Mouse (Mus musculus): ENCODE results near the gene Cela1. TPM values are rescaled to one million over a fixed set of nuclear protein-coding genes. Genes with fewer than 3 reads are reported as not detected.
A peak's percentile ranks its signal among the peaks of the same experiment; 100 is the strongest.

Gene Cela1
- 5,688 and 5,726 TPM in 2 replicates for polyA plus RNA-seq (2012; rRNA removed)

- peak within 1 kb of the TSS; percentile 43; the same call in 1 of the 2 replicates for H3K27ac ChIP-seq (ENCODE audit: insufficient read depth, low read length)
- H3K27me3 ChIP-seq (ENCODE audit: control insufficient read depth, insufficient read depth, low read length): no peaks in the 10 kb centered on the region
- H3K4me1 ChIP-seq (ENCODE audit: control insufficient read depth, insufficient read depth, insufficient read length): peaks cover 12% of the 10 kb centered on the region; the same call in 1 of the 2 replicates
- H3K36me3 ChIP-seq (ENCODE audit: control insufficient read depth, insufficient read depth, low read length): 0 out of 2 replicates have a peak, but pooled peaks cover 1% of the 10 kb centered on the region
- no peak for TF ChIP-seq POLR2A (IDR thresholded peaks at IDR 0.05; ENCODE audit: low read depth, low read length)
- no peak for TF ChIP-seq CTCF (IDR thresholded peaks at IDR 0.05; ENCODE audit: extremely low read depth, insufficient read depth, insufficient read length, insufficient replicate concordance)
- no peak for DNase-seq (ENCODE audit: low read depth in 1 of 2, low spot score in 2 of 2)
- WGBS: 45% methylated on average over 8 of the region's 8 CpGs
- no peak within 1 kb of the TSS for H3K4me3 ChIP-seq (ENCODE audit: extremely low read depth, insufficient read depth, insufficient read length)
These were observed at the start of gene Cela1 for GRCm38 (mm10) chr15:100687430-100687971. Gene Cela1, minus strand, starts transcription at chr15:100687921.

- TF ChIP-seq CTCF (IDR thresholded peaks at IDR 0.05; ENCODE audit: extremely low read depth, insufficient read depth, insufficient read length, insufficient replicate concordance) (no peak), POLR2A (IDR thresholded peaks at IDR 0.05; ENCODE audit: low read depth, low read length) (no peak)
- H3K36me3 ChIP-seq (ENCODE audit: control insufficient read depth, insufficient read depth, low read length): no peaks in the 10 kb centered on the region
- WGBS: 37% methylated on average over 9 of the region's 9 CpGs
- H3K27ac ChIP-seq (ENCODE audit: insufficient read depth, low read length): peak overlapping the region; percentile 36; the same call in 1 of the 2 replicates
- no peak overlapping the region for H3K4me3 ChIP-seq (ENCODE audit: extremely low read depth, insufficient read depth, insufficient read length)
- H3K4me1 ChIP-seq (ENCODE audit: control insufficient read depth, insufficient read depth, insufficient read length): peaks cover 26% of the 10 kb centered on the region
- H3K27me3 ChIP-seq (ENCODE audit: control insufficient read depth, insufficient read depth, low read length): no peaks in the 10 kb centered on the region
- DNase-seq (ENCODE audit: low read depth in 1 of 2, low spot score in 2 of 2): no peak
These were observed 48.2 kb upstream of the Cela1 start for GRCm38 (mm10) chr15:100735953-100736300.

GRCm38 (mm10) chr15:100735095-100735952 is 47.6 kb upstream of the Cela1 start:
- Histone ChIP-seq H3K27me3 (ENCODE audit: control insufficient read depth, insufficient read depth, low read length) (no peaks in the 10 kb centered on the region), H3K4me1 (ENCODE audit: control insufficient read depth, insufficient read depth, insufficient read length) (peaks cover 26% of the 10 kb centered on the region), H3K4me3 (ENCODE audit: extremely low read depth, insufficient read depth, insufficient read length) (no peak overlapping the region), H3K27ac (ENCODE audit: insufficient read depth, low read length) (peak overlapping the region; percentile 36; the same call in 1 of the 2 replicates), H3K36me3 (ENCODE audit: control insufficient read depth, insufficient read depth, low read length) (no peaks in the 10 kb centered on the region)
- TF ChIP-seq POLR2A (IDR thresholded peaks at IDR 0.05; ENCODE audit: low read depth, low read length) (no peak), CTCF (IDR thresholded peaks at IDR 0.05; ENCODE audit: extremely low read depth, insufficient read depth, insufficient read length, insufficient replicate concordance) (no peak)
- no peak for DNase-seq (ENCODE audit: low read depth in 1 of 2, low spot score in 2 of 2)
- WGBS: 68% methylated on average over 15 of the region's 15 CpGs

- 3% methylated on average over 5 of the region's 5 CpGs for WGBS
- H3K27me3 ChIP-seq (ENCODE audit: control insufficient read depth, insufficient read depth, low read length): no peaks in the 10 kb centered on the region
- H3K27ac ChIP-seq (ENCODE audit: insufficient read depth, low read length): peak overlapping the region; percentile 82
- TF ChIP-seq POLR2A (IDR thresholded peaks at IDR 0.05; ENCODE audit: low read depth, low read length) (no peak), CTCF (IDR thresholded peaks at IDR 0.05; ENCODE audit: extremely low read depth, insufficient read depth, insufficient read length, insufficient replicate concordance) (no peak)
- no peaks in the 10 kb centered on the region for H3K36me3 ChIP-seq (ENCODE audit: control insufficient read depth, insufficient read depth, low read length)
- H3K4me1 ChIP-seq (ENCODE audit: control insufficient read depth, insufficient read depth, insufficient read length): peaks cover 27% of the 10 kb centered on the region
- H3K4me3 ChIP-seq (ENCODE audit: extremely low read depth, insufficient read depth, insufficient read length): peak overlapping the region; percentile 52
- DNase-seq (ENCODE audit: low read depth in 1 of 2, low spot score in 2 of 2): peak; percentile 77 to 78
These were observed 44.9 kb upstream of the Cela1 start for GRCm38 (mm10) chr15:100732580-100732979.

GRCm38 (mm10) chr15:100731081-100731480 is 43.4 kb upstream of the Cela1 start:
- TF ChIP-seq CTCF (IDR thresholded peaks at IDR 0.05; ENCODE audit: extremely low read depth, insufficient read depth, insufficient read length, insufficient replicate concordance) (no peak), POLR2A (IDR thresholded peaks at IDR 0.05; ENCODE audit: low read depth, low read length) (no peak)
- H3K4me1 ChIP-seq (ENCODE audit: control insufficient read depth, insufficient read depth, insufficient read length): peaks cover 20% of the 10 kb centered on the region
- no peaks in the 10 kb centered on the region for H3K27me3 ChIP-seq (ENCODE audit: control insufficient read depth, insufficient read depth, low read length)
- no peak overlapping the region for H3K4me3 ChIP-seq (ENCODE audit: extremely low read depth, insufficient read depth, insufficient read length)
- no peak overlapping the region for H3K27ac ChIP-seq (ENCODE audit: insufficient read depth, low read length)
- 82% methylated on average over 9 of the region's 9 CpGs for WGBS
- no peak for DNase-seq (ENCODE audit: low read depth in 1 of 2, low spot score in 2 of 2)
- H3K36me3 ChIP-seq (ENCODE audit: control insufficient read depth, insufficient read depth, low read length): no peaks in the 10 kb centered on the region

GRCm38 (mm10) chr15:100729281-100729985 is 41.7 kb upstream of the Cela1 start, which contains the start of gene Galnt6:
Gene Galnt6, minus strand, starts transcription at chr15:100729376.
- peak in 1 of 2 experiments; percentile 77 for DNase-seq (ENCODE audit: low read depth in 1 of 2, low spot score in 2 of 2)
- peak within 1 kb of the TSS; percentile 62 for H3K27ac ChIP-seq (ENCODE audit: insufficient read depth, low read length)
- WGBS: 17% methylated on average over 56 of the region's 57 CpGs
- H3K27me3 ChIP-seq (ENCODE audit: control insufficient read depth, insufficient read depth, low read length): no peaks in the 10 kb centered on the region
- H3K36me3 ChIP-seq (ENCODE audit: control insufficient read depth, insufficient read depth, low read length): no peaks in the 10 kb centered on the region
- peaks cover 14% of the 10 kb centered on the region for H3K4me1 ChIP-seq (ENCODE audit: control insufficient read depth, insufficient read depth, insufficient read length)
- peak within 1 kb of the TSS; percentile 75 for H3K4me3 ChIP-seq (ENCODE audit: extremely low read depth, insufficient read depth, insufficient read length)
- TF ChIP-seq CTCF (IDR thresholded peaks at IDR 0.05; ENCODE audit: extremely low read depth, insufficient read depth, insufficient read length, insufficient replicate concordance) (no peak), POLR2A (IDR thresholded peaks at IDR 0.05; ENCODE audit: low read depth, low read length) (peak; percentile 30)

Data from spleen, adult 2 months (tissue).